ENCODE assay signal across 18 mouse cellular contexts in the genomic region with DNA sequence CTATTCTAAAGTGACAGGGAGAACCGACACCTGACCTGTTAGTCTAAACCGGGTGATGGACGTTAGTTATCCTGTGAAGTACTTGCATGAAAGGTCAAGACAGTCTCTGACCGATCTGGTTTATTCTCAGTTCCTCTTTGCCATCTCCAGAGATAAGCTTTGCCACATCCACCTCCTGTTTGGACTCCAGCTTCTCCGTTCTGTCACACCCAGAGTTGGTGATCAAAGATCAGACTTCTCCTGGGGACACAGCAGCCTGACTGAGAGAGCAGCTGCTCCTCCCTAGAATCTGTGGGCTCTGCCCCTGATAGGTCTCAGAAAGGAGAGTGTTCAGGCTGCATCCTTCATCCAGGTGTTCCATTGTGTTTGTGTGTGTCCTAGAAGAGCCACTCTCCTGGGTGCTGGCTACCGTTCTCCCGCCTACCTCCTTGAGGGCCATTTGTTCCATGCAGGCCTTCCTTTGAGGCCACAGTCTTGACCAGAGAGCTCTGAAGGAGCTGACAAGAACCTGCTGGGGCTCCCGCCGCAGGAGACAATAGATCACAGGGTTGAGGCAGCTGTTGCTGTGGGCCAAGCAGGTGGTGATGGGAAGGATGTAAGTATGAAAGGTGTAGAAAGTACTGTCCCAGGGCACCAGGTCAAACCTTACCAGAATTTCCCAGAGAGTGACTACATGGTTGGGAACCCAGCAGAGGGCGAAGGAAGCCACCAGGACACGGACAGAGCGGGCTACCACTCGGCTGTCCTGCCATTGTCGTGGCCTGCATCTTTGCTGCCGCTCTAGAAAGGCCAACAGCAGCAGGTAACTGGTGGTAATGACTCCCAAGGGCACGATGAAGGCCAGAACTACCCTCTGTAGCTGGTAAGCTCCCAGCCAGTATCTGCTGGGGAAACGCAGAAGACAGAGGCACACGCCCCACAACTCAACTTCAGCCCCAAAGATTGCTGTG. TPM values are rescaled to one million over a fixed set of nuclear protein-coding genes. Genes with fewer than 3 reads are reported as not detected.
A peak's percentile ranks its signal among the peaks of the same experiment; 100 is the strongest.
DNase-seq lines count a peak whose midpoint lies in the region; ATAC-seq and TF ChIP-seq lines count a peak whose summit lies in the region.
"Had no signal": no experiment of that assay in that cellular context is flagged by ENCODE, and none has a peak within 500 bp of the region (broad histone marks: within the 10 kb centered on the region; RNA-seq: fewer than 3 reads in every experiment).

No protein-coding gene starts in this region.

- WGBS in hindbrain, embryonic 10.5 days: 81% methylated on average over 18 of the region's 18 CpGs
- 81% methylated on average over 18 of the region's 18 CpGs for WGBS in hindbrain, embryonic 13.5 days
- 78% methylated on average over 18 of the region's 18 CpGs for WGBS in neural tube, embryonic 13.5 days
- WGBS in neural tube, embryonic 15.5 days: 78% methylated on average over 18 of the region's 18 CpGs
- WGBS in liver, embryonic 12.5 days (ENCODE audit: insufficient replicate concordance): 52% methylated on average over 18 of the region's 18 CpGs

- no peak for ATAC-seq in hindbrain, embryonic 13.5 days (ENCODE audit: low FRiP score)
- ATAC-seq in neural tube, embryonic 13.5 days (ENCODE audit: low read depth): 0 out of 2 replicates have a peak, but pooled peaks have one; percentile 13
- ATAC-seq in neural tube, embryonic 15.5 days (ENCODE audit: low FRiP score): no peak
- peak; percentile 35 for ATAC-seq in monocyte, adult 5-6 weeks (replicated peaks; ENCODE audit: insufficient number of reproducible peaks, low FRiP score, low TSS enrichment, poor library complexity, severe bottlenecking)
- no peak for ATAC-seq in liver, embryonic 12.5 days
- ATAC-seq: hindbrain, postnatal 0 days had no signal

- TF ChIP-seq CTCF in MEL (IDR thresholded peaks at IDR 0.05 in 2 of 3, conservative IDR thresholded peaks at IDR 0.05 in 1 of 3; ENCODE audit: control insufficient read depth in 1 of 3, insufficient read depth in 1 of 3, low read depth in 2 of 3, low read length in 3 of 3, poor library complexity in 1 of 3, severe bottlenecking in 1 of 3): no peak

- no peak overlapping the region for H3K9ac ChIP-seq in hindbrain, embryonic 13.5 days
- H3K9ac ChIP-seq in neural tube, embryonic 13.5 days: no peak overlapping the region
- H3K9ac ChIP-seq in neural tube, embryonic 15.5 days (replicated peaks): no peak overlapping the region
- no peak overlapping the region for H3K9ac ChIP-seq in MEL (ENCODE audit: control insufficient read depth, low read depth, low read length, poor library complexity, severe bottlenecking)
- no peak overlapping the region for H3K9ac ChIP-seq in liver, embryonic 12.5 days
- H3K9ac ChIP-seq: embryonic facial prominence, embryonic 12.5 days; liver, embryonic 13.5 days had no signal

- H3K9me3 ChIP-seq in hindbrain, embryonic 10.5 days: no peaks in the 10 kb centered on the region
- H3K9me3 ChIP-seq in hindbrain, embryonic 13.5 days: no peaks in the 10 kb centered on the region
- no peaks in the 10 kb centered on the region for H3K9me3 ChIP-seq in neural tube, embryonic 13.5 days
- no peaks in the 10 kb centered on the region for H3K9me3 ChIP-seq in neural tube, embryonic 15.5 days (replicated peaks)
- H3K9me3 ChIP-seq in MEL (replicated peaks; ENCODE audit: insufficient read depth, low read length): no peaks in the 10 kb centered on the region
- no peaks in the 10 kb centered on the region for H3K9me3 ChIP-seq in liver, embryonic 12.5 days (replicated peaks)
- H3K9me3 ChIP-seq: embryonic facial prominence, embryonic 12.5 days; limb, embryonic 10.5 days; liver, embryonic 13.5 days had no signal

- no peak; a peak in 1 of 4 replicates for TF ChIP-seq POLR2A in MEL (IDR thresholded peaks at IDR 0.05; ENCODE audit: control insufficient read depth in 1 of 2, insufficient read depth in 1 of 2, low read depth in 1 of 2, low read length in 2 of 2, poor library complexity in 1 of 2)

- DNase-seq in hindbrain, embryonic 10.5 days (ENCODE audit: low spot score): no peak
- DNase-seq in MEL (ENCODE audit: low read depth, low spot score): peak; percentile 63
- no peak for DNase-seq in frontal cortex, postnatal 25 days (ENCODE audit: low spot score in 2 of 2)
- DNase-seq: cerebellum, adult 11 months; cerebellum, postnatal 36 days; gastrocnemius, postnatal 25 days; liver, embryonic 13.5 days; spleen, adult 18-20 months had no signal

- H3K36me3 ChIP-seq in hindbrain, embryonic 10.5 days: peaks cover 28% of the 10 kb centered on the region
- peaks cover 21% of the 10 kb centered on the region for H3K36me3 ChIP-seq in hindbrain, embryonic 13.5 days
- H3K36me3 ChIP-seq in neural tube, embryonic 13.5 days: peaks cover 27% of the 10 kb centered on the region
- peaks cover 14% of the 10 kb centered on the region for H3K36me3 ChIP-seq in neural tube, embryonic 15.5 days
- H3K36me3 ChIP-seq in MEL (ENCODE audit: control insufficient read depth in 1 of 2, insufficient read depth in 2 of 2, low read length in 2 of 2): peaks cover 11 to 16% of the 10 kb centered on the region in 2 experiments
- peaks cover 18% of the 10 kb centered on the region for H3K36me3 ChIP-seq in liver, embryonic 12.5 days

- no peak overlapping the region for H3K4me3 ChIP-seq in hindbrain, embryonic 10.5 days
- no peak overlapping the region for H3K4me3 ChIP-seq in hindbrain, embryonic 13.5 days
- H3K4me3 ChIP-seq in neural tube, embryonic 13.5 days: no peak overlapping the region
- H3K4me3 ChIP-seq in neural tube, embryonic 15.5 days (replicated peaks): no peak overlapping the region
- H3K4me3 ChIP-seq in MEL (ENCODE audit: control insufficient read depth in 1 of 2, insufficient read depth in 1 of 2, low read depth in 2 of 2, low read length in 2 of 2): no peak overlapping the region
- no peak overlapping the region for H3K4me3 ChIP-seq in liver, embryonic 12.5 days
- H3K4me3 ChIP-seq: embryonic facial prominence, embryonic 12.5 days; limb, embryonic 10.5 days; liver, embryonic 13.5 days had no signal

- no peaks in the 10 kb centered on the region for H3K27me3 ChIP-seq in hindbrain, embryonic 10.5 days (ENCODE audit: insufficient read depth, poor library complexity, severe bottlenecking)
- no peaks in the 10 kb centered on the region for H3K27me3 ChIP-seq in hindbrain, embryonic 13.5 days
- H3K27me3 ChIP-seq in neural tube, embryonic 13.5 days: no peaks in the 10 kb centered on the region
- H3K27me3 ChIP-seq in neural tube, embryonic 15.5 days (replicated peaks): no peaks in the 10 kb centered on the region
- H3K27me3 ChIP-seq in MEL (ENCODE audit: control insufficient read depth in 1 of 2, insufficient read depth in 2 of 2, low read length in 2 of 2): no peaks in the 10 kb centered on the region
- peaks cover 12% of the 10 kb centered on the region; the same call in 1 of the 2 replicates for H3K27me3 ChIP-seq in liver, embryonic 12.5 days (replicated peaks)
- H3K27me3 ChIP-seq: embryonic facial prominence, embryonic 12.5 days had no signal

- peak overlapping the region; percentile 59 for H3K27ac ChIP-seq in hindbrain, embryonic 10.5 days
- no peak overlapping the region for H3K27ac ChIP-seq in hindbrain, embryonic 13.5 days
- H3K27ac ChIP-seq in neural tube, embryonic 13.5 days (replicated peaks): peak overlapping the region; percentile 15; the same call in 1 of the 2 replicates
- no peak overlapping the region for H3K27ac ChIP-seq in neural tube, embryonic 15.5 days (replicated peaks)
- no peak overlapping the region for H3K27ac ChIP-seq in MEL (ENCODE audit: control insufficient read depth, low read depth, low read length)
- H3K27ac ChIP-seq in liver, embryonic 12.5 days: no peak overlapping the region
- H3K27ac ChIP-seq: embryonic facial prominence, embryonic 12.5 days; hindbrain, postnatal 0 days; limb, embryonic 10.5 days; liver, embryonic 13.5 days had no signal

- peaks cover 11% of the 10 kb centered on the region; the same call in 1 of the 2 replicates for H3K4me1 ChIP-seq in hindbrain, embryonic 10.5 days (replicated peaks)
- 0 out of 2 replicates have a peak, but pooled peaks cover 6% of the 10 kb centered on the region for H3K4me1 ChIP-seq in hindbrain, embryonic 13.5 days (replicated peaks)
- H3K4me1 ChIP-seq in neural tube, embryonic 13.5 days (replicated peaks): no peaks in the 10 kb centered on the region; the same call in 1 of the 2 replicates
- 0 out of 2 replicates have a peak, but pooled peaks cover 8% of the 10 kb centered on the region for H3K4me1 ChIP-seq in neural tube, embryonic 15.5 days
- peaks cover 6 to 24% of the 10 kb centered on the region in 2 experiments for H3K4me1 ChIP-seq in MEL (ENCODE audit: control insufficient read depth in 1 of 2, insufficient read depth in 2 of 2, low read length in 2 of 2)
- peaks cover 7% of the 10 kb centered on the region; the same call in 1 of the 2 replicates for H3K4me1 ChIP-seq in liver, embryonic 12.5 days
- H3K4me1 ChIP-seq: embryonic facial prominence, embryonic 12.5 days; liver, embryonic 13.5 days had no signal

- TF ChIP-seq RAD21 in MEL (IDR thresholded peaks at IDR 0.05; ENCODE audit: low read depth, low read length): no peak

- peak; percentile 34 to 66; a peak in 2 of 4 replicates for TF ChIP-seq EP300 in MEL (IDR thresholded peaks at IDR 0.05; ENCODE audit: low read depth in 1 of 2, low read length in 2 of 2)

- H3K79me2 ChIP-seq in MEL (ENCODE audit: control insufficient read depth, insufficient read depth, low read length, poor library complexity): no peaks in the 10 kb centered on the region

- no peak overlapping the region for H3K4me2 ChIP-seq in hindbrain, embryonic 13.5 days
- H3K4me2 ChIP-seq in neural tube, embryonic 13.5 days: no peak overlapping the region
- no peak overlapping the region for H3K4me2 ChIP-seq in neural tube, embryonic 15.5 days
- H3K4me2 ChIP-seq in liver, embryonic 12.5 days: no peak overlapping the region
- H3K4me2 ChIP-seq: embryonic facial prominence, embryonic 12.5 days; liver, embryonic 13.5 days had no signal

RNA-seq across cellular contexts. Expression of a gene that starts 1.0 kb away (rescaled TPM):
- polyA plus RNA-seq in hindbrain, embryonic 10.5 days (2016; fragmentation: Nextera tagmentation; extraction: Ambion mirVana): not detected in 2 replicates
- polyA plus RNA-seq in hindbrain, embryonic 13.5 days (2015; fragmentation: Nextera tagmentation; extraction: Ambion mirVana): not detected in 2 replicates
- polyA plus RNA-seq in neural tube, embryonic 13.5 days (2015; fragmentation: Nextera tagmentation; extraction: Ambion mirVana): not detected in 2 replicates
- polyA plus RNA-seq in neural tube, embryonic 15.5 days (2015; fragmentation: Nextera tagmentation; extraction: Ambion mirVana): not detected in 2 replicates
- 0.08 TPM in 1 of 2 replicates, not detected in the other for total RNA-seq in MEL (2012; rRNA removed)
- polyA plus RNA-seq in MEL (2012; ENCODE audit: insufficient read depth in 1 of 2, insufficient read length in 2 of 2, low read depth in 1 of 2, low replicate concordance in 2 of 2, missing spikeins in 1 of 2): under 1 TPM in 1 of 2 experiments, not detected in 1; 0.06 TPM
- not detected in 3 replicates for total RNA-seq in monocyte, adult 5-6 weeks (2017)
- not detected in 2 replicates for polyA plus RNA-seq in liver, embryonic 12.5 days (2016; fragmentation: Nextera tagmentation; extraction: Ambion mirVana)
- total RNA-seq: gastrocnemius, postnatal 25 days; hindbrain, postnatal 0 days had no signal
- polyA plus RNA-seq: embryonic facial prominence, embryonic 12.5 days; heart, embryonic 16.5 days; hindbrain, postnatal 0 days; kidney, embryonic 14.5 days; limb, embryonic 10.5 days; liver, embryonic 13.5 days had no signal

RNA-seq across cellular contexts. Expression of a gene that starts 33.7 kb away (rescaled TPM):
- 99.6 and 102 TPM in 2 replicates for polyA plus RNA-seq in hindbrain, embryonic 10.5 days (2016; fragmentation: Nextera tagmentation; extraction: Ambion mirVana)
- 97.7 and 99.4 TPM in 2 replicates for polyA plus RNA-seq in hindbrain, embryonic 13.5 days (2015; fragmentation: Nextera tagmentation; extraction: Ambion mirVana)
- 95.0 and 104 TPM in 2 replicates for polyA plus RNA-seq in neural tube, embryonic 13.5 days (2015; fragmentation: Nextera tagmentation; extraction: Ambion mirVana)
- polyA plus RNA-seq in neural tube, embryonic 15.5 days (2015; fragmentation: Nextera tagmentation; extraction: Ambion mirVana): 85.9 and 87.4 TPM in 2 replicates
- 43.4 and 47.4 TPM in 2 replicates for total RNA-seq in MEL (2012; rRNA removed)
- 10 to 100 TPM in 1 of 2 experiments, not detected in 1; 71.0 TPM for polyA plus RNA-seq in MEL (2012; ENCODE audit: insufficient read depth in 1 of 2, insufficient read length in 2 of 2, low read depth in 1 of 2, low replicate concordance in 2 of 2, missing spikeins in 1 of 2)
- total RNA-seq in monocyte, adult 5-6 weeks (2017): 82.8 to 120 TPM (median 89.3 TPM) in 3 replicates
- polyA plus RNA-seq in liver, embryonic 12.5 days (2016; fragmentation: Nextera tagmentation; extraction: Ambion mirVana): 44.1 and 46.4 TPM in 2 replicates

RNA-seq across cellular contexts. Expression of a gene that starts 46.2 kb away (rescaled TPM):
- polyA plus RNA-seq in hindbrain, embryonic 10.5 days (2016; fragmentation: Nextera tagmentation; extraction: Ambion mirVana): 111 and 123 TPM in 2 replicates
- 160 and 165 TPM in 2 replicates for polyA plus RNA-seq in hindbrain, embryonic 13.5 days (2015; fragmentation: Nextera tagmentation; extraction: Ambion mirVana)
- polyA plus RNA-seq in neural tube, embryonic 13.5 days (2015; fragmentation: Nextera tagmentation; extraction: Ambion mirVana): 146 and 157 TPM in 2 replicates
- 97.4 and 104 TPM in 2 replicates for polyA plus RNA-seq in neural tube, embryonic 15.5 days (2015; fragmentation: Nextera tagmentation; extraction: Ambion mirVana)
- total RNA-seq in MEL (2012; rRNA removed): 113 and 131 TPM in 2 replicates
- 100 to 1,000 TPM in 1 of 2 experiments, not detected in 1; 183 TPM for polyA plus RNA-seq in MEL (2012; ENCODE audit: insufficient read depth in 1 of 2, insufficient read length in 2 of 2, low read depth in 1 of 2, low replicate concordance in 2 of 2, missing spikeins in 1 of 2)
- 88.9 to 183 TPM (median 90.0 TPM) in 3 replicates for total RNA-seq in monocyte, adult 5-6 weeks (2017)
- 30.5 and 33.0 TPM in 2 replicates for polyA plus RNA-seq in liver, embryonic 12.5 days (2016; fragmentation: Nextera tagmentation; extraction: Ambion mirVana)

Comparison
In these comparisons a context has a peak if more than half of its experiments do, and no peak if none do; other contexts are left out.
1. H3K27ac ChIP-seq: peak in hindbrain, embryonic 10.5 days (single experiment) and neural tube, embryonic 13.5 days (single experiment); none in hindbrain, embryonic 13.5 days (single experiment), neural tube, embryonic 15.5 days (single experiment), MEL (single experiment) and liver, embryonic 12.5 days (single experiment).
2. ATAC-seq: peak in neural tube, embryonic 13.5 days (single experiment) and monocyte, adult 5-6 weeks (single experiment); none in hindbrain, embryonic 13.5 days (single experiment), neural tube, embryonic 15.5 days (single experiment) and liver, embryonic 12.5 days (single experiment).